11 mouse cellular contexts compared by ENCODE assay signal in genomic region chr1:106428170-106428569, GRCm38 (mm10).
DNase-seq lines count a peak whose midpoint lies in the region; ATAC-seq and TF ChIP-seq lines count a peak whose summit lies in the region.
"Had no signal": no experiment of that assay in that cellular context is flagged by ENCODE, and none has a peak within 500 bp of the region (broad histone marks: within the 10 kb centered on the region; RNA-seq: fewer than 3 reads in every experiment).

No protein-coding gene starts in this region.

- H3K4me2 ChIP-seq in limb, embryonic 13.5 days (replicated peaks) = no peak overlapping the region
- H3K4me2 ChIP-seq in forebrain, embryonic 14.5 days (ENCODE audit: low read length) = no peak overlapping the region
- H3K4me2 ChIP-seq in limb, embryonic 14.5 days (replicated peaks; ENCODE audit: low read depth, low read length, severe bottlenecking) = no peak overlapping the region
- no peak overlapping the region for H3K4me2 ChIP-seq in stomach, embryonic 16.5 days (ENCODE audit: low read depth, low read length)
- H3K4me2 ChIP-seq: embryonic facial prominence, embryonic 15.5 days; heart, embryonic 13.5 days; neural tube, embryonic 12.5 days had no signal

- no peak overlapping the region for H3K9ac ChIP-seq in limb, embryonic 13.5 days
- H3K9ac ChIP-seq in forebrain, embryonic 14.5 days (ENCODE audit: low read length) = no peak overlapping the region
- no peak overlapping the region for H3K9ac ChIP-seq in limb, embryonic 14.5 days (ENCODE audit: low read depth, low read length, severe bottlenecking)
- H3K9ac ChIP-seq in stomach, embryonic 16.5 days (ENCODE audit: low read length) = peak overlapping the region; percentile 3; the same call in 1 of the 2 replicates
- H3K9ac ChIP-seq: embryonic facial prominence, embryonic 15.5 days; heart, embryonic 13.5 days; neural tube, embryonic 12.5 days had no signal

- no peak overlapping the region for H3K4me3 ChIP-seq in limb, embryonic 13.5 days
- no peak overlapping the region for H3K4me3 ChIP-seq in limb, embryonic 10.5 days
- H3K4me3 ChIP-seq in forebrain, embryonic 14.5 days (ENCODE audit: low read depth, low read length) = no peak overlapping the region
- no peak overlapping the region for H3K4me3 ChIP-seq in limb, embryonic 14.5 days (replicated peaks; ENCODE audit: low read length)
- no peak overlapping the region for H3K4me3 ChIP-seq in stomach, embryonic 16.5 days (replicated peaks; ENCODE audit: low read length)
- H3K4me3 ChIP-seq: embryonic facial prominence, embryonic 15.5 days; heart, embryonic 13.5 days; neural tube, embryonic 12.5 days had no signal

- DNase-seq in limb, embryonic 10.5 days (ENCODE audit: low spot score) = no peak
- peak; percentile 82 for DNase-seq in forebrain, embryonic 14.5 days (ENCODE audit: low spot score)
- DNase-seq in limb, embryonic 14.5 days (ENCODE audit: low spot score) = peak; percentile 14
- DNase-seq in lung, postnatal 36 days = no peak
- DNase-seq in spleen, adult 12 weeks (ENCODE audit: low spot score) = no peak

- no peaks in the 10 kb centered on the region for H3K27me3 ChIP-seq in limb, embryonic 13.5 days
- no peaks in the 10 kb centered on the region for H3K27me3 ChIP-seq in limb, embryonic 10.5 days (ENCODE audit: low read depth, poor library complexity, severe bottlenecking)
- no peaks in the 10 kb centered on the region for H3K27me3 ChIP-seq in forebrain, embryonic 14.5 days (replicated peaks; ENCODE audit: control insufficient read depth, insufficient read depth, low read length)
- no peaks in the 10 kb centered on the region for H3K27me3 ChIP-seq in limb, embryonic 14.5 days (ENCODE audit: control insufficient read depth, insufficient read depth, low read length)
- no peaks in the 10 kb centered on the region for H3K27me3 ChIP-seq in stomach, embryonic 16.5 days (ENCODE audit: control insufficient read depth, insufficient read depth, low read length)
- H3K27me3 ChIP-seq: embryonic facial prominence, embryonic 15.5 days; neural tube, embryonic 12.5 days had no signal

- no peak overlapping the region for H3K27ac ChIP-seq in limb, embryonic 13.5 days
- no peak overlapping the region for H3K27ac ChIP-seq in limb, embryonic 10.5 days
- 0 out of 2 replicates have a peak overlapping the region, but pooled peaks have one; percentile 33 for H3K27ac ChIP-seq in forebrain, embryonic 14.5 days (ENCODE audit: low read depth, low read length)
- H3K27ac ChIP-seq in limb, embryonic 14.5 days (replicated peaks; ENCODE audit: low read depth, low read length) = no peak overlapping the region
- H3K27ac ChIP-seq in stomach, embryonic 16.5 days (ENCODE audit: low read length) = no peak overlapping the region
- H3K27ac ChIP-seq: embryonic facial prominence, embryonic 15.5 days; heart, embryonic 13.5 days; kidney, postnatal 0 days; neural tube, embryonic 12.5 days had no signal

- peak; percentile 8; the same call in 1 of the 2 replicates for ATAC-seq in limb, embryonic 13.5 days (ENCODE audit: low FRiP score, low read depth)
- ATAC-seq in forebrain, embryonic 14.5 days = peak; percentile 84
- ATAC-seq in limb, embryonic 14.5 days (ENCODE audit: low FRiP score, low read depth) = 0 out of 2 replicates have a peak, but pooled peaks have one; percentile 15
- ATAC-seq in stomach, embryonic 16.5 days (ENCODE audit: insufficient read depth, low FRiP score) = peak; percentile 68

- no peak for TF ChIP-seq POLR2A in limb, embryonic 14.5 days (IDR thresholded peaks at IDR 0.05; ENCODE audit: borderline replicate concordance, extremely low read depth, insufficient read depth, insufficient read length)

- no peaks in the 10 kb centered on the region for H3K9me3 ChIP-seq in limb, embryonic 13.5 days
- H3K9me3 ChIP-seq in limb, embryonic 10.5 days (replicated peaks) = no peaks in the 10 kb centered on the region
- no peaks in the 10 kb centered on the region for H3K9me3 ChIP-seq in forebrain, embryonic 14.5 days (replicated peaks; ENCODE audit: control insufficient read depth, low read length)
- H3K9me3 ChIP-seq in limb, embryonic 14.5 days (ENCODE audit: control insufficient read depth, low read length) = no peaks in the 10 kb centered on the region
- H3K9me3 ChIP-seq in stomach, embryonic 16.5 days (replicated peaks; ENCODE audit: control insufficient read depth, low read length) = no peaks in the 10 kb centered on the region
- H3K9me3 ChIP-seq: embryonic facial prominence, embryonic 15.5 days; heart, embryonic 13.5 days; neural tube, embryonic 12.5 days had no signal

- no peaks in the 10 kb centered on the region for H3K4me1 ChIP-seq in limb, embryonic 13.5 days
- H3K4me1 ChIP-seq in limb, embryonic 10.5 days = no peaks in the 10 kb centered on the region
- peaks cover 10% of the 10 kb centered on the region for H3K4me1 ChIP-seq in forebrain, embryonic 14.5 days (ENCODE audit: control insufficient read depth, insufficient read depth, low read length)
- no peaks in the 10 kb centered on the region for H3K4me1 ChIP-seq in limb, embryonic 14.5 days (ENCODE audit: control insufficient read depth, insufficient read depth, low read length)
- H3K4me1 ChIP-seq in stomach, embryonic 16.5 days (ENCODE audit: control insufficient read depth, insufficient read depth, low read length) = 0 out of 2 replicates have a peak, but pooled peaks cover 2% of the 10 kb centered on the region
- H3K4me1 ChIP-seq: heart, embryonic 13.5 days; neural tube, embryonic 12.5 days had no signal

- 56% methylated on average over 8 of the region's 8 CpGs for WGBS in limb, embryonic 13.5 days
- 72% methylated on average over 8 of the region's 8 CpGs for WGBS in limb, embryonic 10.5 days
- WGBS in forebrain, embryonic 14.5 days = 21% methylated on average over 8 of the region's 8 CpGs
- WGBS in limb, embryonic 14.5 days = 35% methylated on average over 8 of the region's 8 CpGs
- WGBS in stomach, embryonic 16.5 days = 38% methylated on average over 8 of the region's 8 CpGs

- no peaks in the 10 kb centered on the region for H3K36me3 ChIP-seq in limb, embryonic 13.5 days
- H3K36me3 ChIP-seq in limb, embryonic 10.5 days = no peaks in the 10 kb centered on the region
- H3K36me3 ChIP-seq in forebrain, embryonic 14.5 days (ENCODE audit: control insufficient read depth, insufficient read depth, low read length) = no peaks in the 10 kb centered on the region
- H3K36me3 ChIP-seq in limb, embryonic 14.5 days (ENCODE audit: control insufficient read depth, insufficient read depth, low read length) = no peaks in the 10 kb centered on the region
- no peaks in the 10 kb centered on the region for H3K36me3 ChIP-seq in stomach, embryonic 16.5 days (ENCODE audit: control insufficient read depth, insufficient read depth, low read length)
- H3K36me3 ChIP-seq: embryonic facial prominence, embryonic 15.5 days; heart, embryonic 13.5 days; neural tube, embryonic 12.5 days had no signal

Comparison
In these comparisons a context has a peak if more than half of its experiments do, and no peak if none do; other contexts are left out.
1. DNase-seq: peak in forebrain, embryonic 14.5 days (single experiment) and limb, embryonic 14.5 days (single experiment); none in limb, embryonic 10.5 days (single experiment), lung, postnatal 36 days (single experiment) and spleen, adult 12 weeks (single experiment).
2. ATAC-seq: peak in every context shown above with its lines; median percentile 84 in forebrain, embryonic 14.5 days; 68 in stomach, embryonic 16.5 days; 15 in limb, embryonic 14.5 days; 8 in limb, embryonic 13.5 days.